Comparison of ENCODE assay signal across 8 mouse cellular contexts in genomic region chr5:73491837-73492720, GRCm38 (mm10). TPM values are rescaled to one million over a fixed set of nuclear protein-coding genes. Genes with fewer than 3 reads are reported as not detected.
DNase-seq lines count a peak whose midpoint lies in the region; ATAC-seq and TF ChIP-seq lines count a peak whose summit lies in the region.

No protein-coding gene starts in this region.

- no peak overlapping the region for H3K27ac ChIP-seq in bone marrow, adult 2 months (ENCODE audit: control insufficient read depth, insufficient read depth, low read depth, low read length, poor library complexity)
- H3K27ac ChIP-seq in embryonic facial prominence, embryonic 15.5 days (replicated peaks), result peak overlapping the region; percentile 94
- H3K27ac ChIP-seq in heart, embryonic 13.5 days (replicated peaks), result peak overlapping the region; percentile 95
- peak overlapping the region; percentile 76 for H3K27ac ChIP-seq in liver, embryonic 12.5 days
- peak overlapping the region; percentile 93 for H3K27ac ChIP-seq in stomach, embryonic 15.5 days

- peak; percentile 86 for DNase-seq in A20 (ENCODE audit: low read depth, low spot score)
- DNase-seq in kidney, postnatal 10 days, result peak; percentile 93
- DNase-seq in natural killer cell, adult 2 months (ENCODE audit: low spot score in 2 of 2), result peak; percentile 62 to 71

- peak; percentile 19; the same call in 1 of the 2 replicates for TF ChIP-seq POLR2A in bone marrow, adult 2 months (IDR thresholded peaks at IDR 0.05; ENCODE audit: borderline replicate concordance, control insufficient read depth, low read depth, low read length)

- TF ChIP-seq CTCF in bone marrow, adult 2 months (IDR thresholded peaks at IDR 0.05; ENCODE audit: control insufficient read depth, insufficient read depth, low read length), result no peak

- H3K36me3 ChIP-seq in embryonic facial prominence, embryonic 15.5 days, result no peaks in the 10 kb centered on the region
- no peaks in the 10 kb centered on the region for H3K36me3 ChIP-seq in heart, embryonic 13.5 days
- H3K36me3 ChIP-seq in liver, embryonic 12.5 days, result no peaks in the 10 kb centered on the region
- no peaks in the 10 kb centered on the region for H3K36me3 ChIP-seq in stomach, embryonic 15.5 days

- no peaks in the 10 kb centered on the region for H3K4me1 ChIP-seq in bone marrow, adult 2 months (ENCODE audit: control insufficient read depth, insufficient read depth, low read length)
- H3K4me1 ChIP-seq in embryonic facial prominence, embryonic 15.5 days, result peaks cover 15% of the 10 kb centered on the region
- peaks cover 13% of the 10 kb centered on the region for H3K4me1 ChIP-seq in heart, embryonic 13.5 days
- H3K4me1 ChIP-seq in liver, embryonic 12.5 days, result peaks cover 37% of the 10 kb centered on the region
- peaks cover 4% of the 10 kb centered on the region; the same call in 1 of the 2 replicates for H3K4me1 ChIP-seq in stomach, embryonic 15.5 days

- peak overlapping the region; percentile 47 for H3K9ac ChIP-seq in embryonic facial prominence, embryonic 15.5 days
- H3K9ac ChIP-seq in heart, embryonic 13.5 days, result peak overlapping the region; percentile 90
- peak overlapping the region; percentile 84 for H3K9ac ChIP-seq in liver, embryonic 12.5 days
- H3K9ac ChIP-seq in stomach, embryonic 15.5 days, result peak overlapping the region; percentile 32; the same call in 1 of the 2 replicates

- under 1% methylated on average over 59 of the region's 59 CpGs for WGBS in bone marrow, adult 2 months
- under 1% methylated on average over 59 of the region's 59 CpGs for WGBS in embryonic facial prominence, embryonic 15.5 days
- under 1% methylated on average over 59 of the region's 59 CpGs for WGBS in heart, embryonic 13.5 days
- under 1% methylated on average over 57 of the region's 59 CpGs for WGBS in liver, embryonic 12.5 days (ENCODE audit: insufficient replicate concordance)
- WGBS in stomach, embryonic 15.5 days, result under 1% methylated on average over 58 of the region's 59 CpGs

- ATAC-seq in embryonic facial prominence, embryonic 15.5 days (ENCODE audit: insufficient number of reproducible peaks, low FRiP score, low TSS enrichment, low read depth), result peak; percentile 78
- ATAC-seq in heart, embryonic 13.5 days (ENCODE audit: extremely low read depth, insufficient number of reproducible peaks, low FRiP score, low TSS enrichment), result 0 out of 2 replicates have a peak, but pooled peaks have one; percentile 12
- peak; percentile 57 for ATAC-seq in liver, embryonic 12.5 days
- ATAC-seq in stomach, embryonic 15.5 days (ENCODE audit: insufficient read depth, low FRiP score, low read depth), result peak; percentile 64

- H3K27me3 ChIP-seq in embryonic facial prominence, embryonic 15.5 days, result no peaks in the 10 kb centered on the region
- no peaks in the 10 kb centered on the region for H3K27me3 ChIP-seq in heart, embryonic 13.5 days (replicated peaks)
- peaks cover 7% of the 10 kb centered on the region; the same call in 1 of the 2 replicates for H3K27me3 ChIP-seq in liver, embryonic 12.5 days (replicated peaks)
- H3K27me3 ChIP-seq in stomach, embryonic 15.5 days (replicated peaks), result no peaks in the 10 kb centered on the region

- H3K9me3 ChIP-seq in embryonic facial prominence, embryonic 15.5 days (replicated peaks), result no peaks in the 10 kb centered on the region
- no peaks in the 10 kb centered on the region for H3K9me3 ChIP-seq in heart, embryonic 13.5 days
- no peaks in the 10 kb centered on the region for H3K9me3 ChIP-seq in liver, embryonic 12.5 days (replicated peaks)
- H3K9me3 ChIP-seq in stomach, embryonic 15.5 days, result no peaks in the 10 kb centered on the region

- H3K4me2 ChIP-seq in embryonic facial prominence, embryonic 15.5 days (replicated peaks), result peak overlapping the region; percentile 94
- H3K4me2 ChIP-seq in heart, embryonic 13.5 days, result peak overlapping the region; percentile 99
- H3K4me2 ChIP-seq in liver, embryonic 12.5 days, result peak overlapping the region; percentile 100
- H3K4me2 ChIP-seq in stomach, embryonic 15.5 days, result peak overlapping the region; percentile 97

- H3K4me3 ChIP-seq in bone marrow, adult 2 months (replicated peaks; ENCODE audit: control insufficient read depth, low read depth, low read length), result peak overlapping the region; percentile 64
- peak overlapping the region; percentile 90 for H3K4me3 ChIP-seq in embryonic facial prominence, embryonic 15.5 days (replicated peaks)
- H3K4me3 ChIP-seq in heart, embryonic 13.5 days, result peak overlapping the region; percentile 95
- H3K4me3 ChIP-seq in liver, embryonic 12.5 days, result peak overlapping the region; percentile 87
- H3K4me3 ChIP-seq in stomach, embryonic 15.5 days (replicated peaks), result peak overlapping the region; percentile 94

RNA-seq across cellular contexts. Expression of gene Dcun1d4, which starts 11.3 kb away (rescaled TPM):
- polyA plus RNA-seq in bone marrow, adult 2 months (2011; ENCODE audit: insufficient read depth, insufficient read length, low replicate concordance, missing spikeins), result 1.9 and 3.6 TPM in 2 replicates
- 19.0 and 20.1 TPM in 2 replicates for polyA plus RNA-seq in embryonic facial prominence, embryonic 15.5 days (2015; fragmentation: Nextera tagmentation; extraction: Ambion mirVana)
- 15.2 and 15.7 TPM in 2 replicates for polyA plus RNA-seq in heart, embryonic 13.5 days (2015; fragmentation: Nextera tagmentation; extraction: Ambion mirVana)
- polyA plus RNA-seq in liver, embryonic 12.5 days (2016; fragmentation: Nextera tagmentation; extraction: Ambion mirVana), result 5.5 and 6.4 TPM in 2 replicates
- polyA plus RNA-seq in stomach, embryonic 15.5 days (2015; fragmentation: Nextera tagmentation; extraction: Ambion mirVana), result 19.1 and 21.6 TPM in 2 replicates

Comparison
In these comparisons a context has a peak if more than half of its experiments do, and no peak if none do; other contexts are left out.
1. ATAC-seq: peak in every context shown above with its lines; median percentile 78 in embryonic facial prominence, embryonic 15.5 days; 64 in stomach, embryonic 15.5 days; 57 in liver, embryonic 12.5 days; 12 in heart, embryonic 13.5 days.
2. H3K9ac ChIP-seq: peak in every context shown above with its lines; median percentile 90 in heart, embryonic 13.5 days; 84 in liver, embryonic 12.5 days; 47 in embryonic facial prominence, embryonic 15.5 days; 32 in stomach, embryonic 15.5 days.